Mouse (Mus musculus): ENCODE measurements at regions not wholly inside any gene's neighbourhood (a gene's known extent, or its start where the extent isn't known, plus 50 kb on each side); places are given as distances from the start of the nearest gene placed in this dataset.
A peak's percentile ranks its signal among the peaks of the same experiment; 100 is the strongest.

- Histone ChIP-seq H3K9ac (ENCODE audit: low read depth, low read length) (no peak overlapping the region), H3K9me3 (ENCODE audit: control insufficient read depth) (no peaks in the 10 kb centered on the region), H3K36me3 (ENCODE audit: control insufficient read depth, insufficient read depth) (no peaks in the 10 kb centered on the region), H3K4me1 (replicated peaks; ENCODE audit: control insufficient read depth, insufficient read depth, low read length) (no peaks in the 10 kb centered on the region), H3K4me3 (ENCODE audit: low read depth, low read length) (no peak overlapping the region), H3K27ac (ENCODE audit: low read depth, low read length) (no peak overlapping the region), H3K4me2 (replicated peaks; ENCODE audit: low read depth) (no peak overlapping the region), H3K27me3 (replicated peaks; ENCODE audit: control insufficient read depth, insufficient read depth, low read length) (no peaks in the 10 kb centered on the region)
- ATAC-seq, result no peak
- 87% methylated on average over 1 of the region's 1 CpGs for WGBS
- TF ChIP-seq CTCF (IDR thresholded peaks at IDR 0.05; ENCODE audit: low read depth), result no peak
Observed at GRCm38 (mm10) chr1:193971537-193971936, 601.4 kb upstream of the Camk1g start.

DNA sequence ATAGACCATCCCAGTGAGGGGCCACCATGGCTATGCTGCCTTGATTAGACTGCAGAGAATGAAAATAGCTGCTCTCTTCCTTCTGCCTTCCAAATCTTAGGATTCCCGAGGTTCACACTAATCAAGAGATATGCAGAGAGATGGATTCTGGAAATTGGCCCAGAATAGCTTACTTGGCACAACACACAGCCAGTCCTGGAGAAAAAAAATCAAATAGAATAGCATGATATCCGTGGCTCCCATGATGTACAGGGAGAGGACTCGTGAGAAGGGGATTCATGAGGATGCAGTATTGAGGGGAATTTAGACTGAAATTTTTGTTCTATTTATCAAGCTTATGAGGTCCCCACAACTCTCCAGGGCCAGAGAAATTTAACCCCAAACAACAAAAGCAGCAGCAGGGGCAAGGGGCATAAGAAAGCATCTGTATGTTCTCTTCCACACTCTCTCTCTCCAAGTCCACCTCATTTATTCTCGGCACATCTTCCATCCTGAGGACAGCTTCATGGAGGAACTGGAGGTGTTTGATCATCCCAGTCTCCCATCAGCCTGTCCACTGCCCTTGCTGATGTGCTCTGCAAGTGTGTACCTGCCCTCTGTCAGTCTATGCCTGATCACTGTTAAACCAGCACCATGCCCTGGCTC is 599.3 kb upstream of the Camk1g start:
- no peak for TF ChIP-seq CTCF (IDR thresholded peaks at IDR 0.05; ENCODE audit: low read depth)
- H3K27me3 ChIP-seq (replicated peaks; ENCODE audit: control insufficient read depth, insufficient read depth, low read length), result no peaks in the 10 kb centered on the region
- 70% methylated on average over 4 of the region's 4 CpGs for WGBS

GRCm38 (mm10) chr1:193967957-193968926 is 598.1 kb upstream of the Camk1g start:
- no peak for ATAC-seq
- Histone ChIP-seq H3K4me2 (replicated peaks; ENCODE audit: low read depth) (no peak overlapping the region), H3K36me3 (ENCODE audit: control insufficient read depth, insufficient read depth) (no peaks in the 10 kb centered on the region), H3K4me1 (replicated peaks; ENCODE audit: control insufficient read depth, insufficient read depth, low read length) (no peaks in the 10 kb centered on the region), H3K4me3 (ENCODE audit: low read depth, low read length) (no peak overlapping the region), H3K9me3 (ENCODE audit: control insufficient read depth) (no peaks in the 10 kb centered on the region), H3K27ac (ENCODE audit: low read depth, low read length) (no peak overlapping the region), H3K27me3 (replicated peaks; ENCODE audit: control insufficient read depth, insufficient read depth, low read length) (no peaks in the 10 kb centered on the region), H3K9ac (ENCODE audit: low read depth, low read length) (no peak overlapping the region)
- 73% methylated on average over 4 of the region's 4 CpGs for WGBS
- TF ChIP-seq CTCF (IDR thresholded peaks at IDR 0.05; ENCODE audit: low read depth), result no peak

More for the DNA sequence above, 599.3 kb upstream of the Camk1g start:
- Histone ChIP-seq H3K4me2 (replicated peaks; ENCODE audit: low read depth) (no peak overlapping the region), H3K36me3 (ENCODE audit: control insufficient read depth, insufficient read depth) (no peaks in the 10 kb centered on the region), H3K4me3 (ENCODE audit: low read depth, low read length) (no peak overlapping the region), H3K9ac (ENCODE audit: low read depth, low read length) (no peak overlapping the region), H3K27ac (ENCODE audit: low read depth, low read length) (no peak overlapping the region), H3K9me3 (ENCODE audit: control insufficient read depth) (no peaks in the 10 kb centered on the region), H3K4me1 (replicated peaks; ENCODE audit: control insufficient read depth, insufficient read depth, low read length) (no peaks in the 10 kb centered on the region)
- no peak for ATAC-seq

DNA sequence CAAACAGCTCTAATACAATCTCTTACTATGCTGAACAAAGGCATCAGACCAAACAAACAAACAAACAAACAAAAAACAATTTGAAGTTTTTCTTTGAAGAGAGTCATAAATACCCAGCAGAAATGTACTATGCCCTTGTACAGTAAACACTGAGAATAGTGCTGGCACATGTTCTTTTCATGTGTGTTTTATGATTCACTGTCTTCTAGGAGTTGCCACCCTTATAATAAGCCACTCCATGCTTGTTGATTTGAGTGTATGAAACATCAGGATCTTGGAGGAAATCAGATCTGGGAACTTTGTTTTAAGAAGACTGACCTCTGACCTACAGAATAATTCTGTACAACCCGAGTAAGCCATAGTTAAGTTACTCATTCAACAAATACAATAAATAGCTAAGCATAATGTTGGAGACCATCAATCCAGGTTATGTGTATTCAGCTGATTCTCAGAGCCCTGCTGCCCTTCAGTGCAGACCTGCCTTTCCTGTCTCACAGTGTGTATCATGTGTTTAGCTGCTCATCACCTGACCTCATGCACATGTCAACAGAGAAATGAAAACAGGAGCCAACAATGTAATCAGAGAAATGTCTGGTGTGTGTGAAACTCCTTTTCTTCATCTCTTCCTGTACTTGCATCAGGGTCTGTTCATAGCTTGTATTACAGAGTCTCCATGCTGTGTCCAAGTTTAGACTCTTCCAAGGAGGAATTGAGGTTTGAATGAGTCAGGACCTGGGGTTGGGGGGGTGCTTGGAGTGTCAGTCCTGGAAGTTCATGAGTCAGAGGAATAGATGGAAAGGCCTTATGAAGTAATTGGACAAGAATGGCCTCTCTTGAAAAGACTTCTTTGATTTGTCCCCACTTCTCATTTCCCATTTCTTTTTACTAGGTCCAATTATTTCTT is 596.8 kb upstream of the Camk1g start:
- TF ChIP-seq CTCF (IDR thresholded peaks at IDR 0.05; ENCODE audit: low read depth), result no peak

GRCm38 (mm10) chr1:193965278-193965677 is 595.2 kb upstream of the Camk1g start:
- Histone ChIP-seq H3K9me3 (ENCODE audit: control insufficient read depth) (no peaks in the 10 kb centered on the region), H3K27ac (ENCODE audit: low read depth, low read length) (no peak overlapping the region), H3K27me3 (replicated peaks; ENCODE audit: control insufficient read depth, insufficient read depth, low read length) (no peaks in the 10 kb centered on the region), H3K4me2 (replicated peaks; ENCODE audit: low read depth) (no peak overlapping the region), H3K9ac (ENCODE audit: low read depth, low read length) (no peak overlapping the region), H3K36me3 (ENCODE audit: control insufficient read depth, insufficient read depth) (no peaks in the 10 kb centered on the region), H3K4me1 (replicated peaks; ENCODE audit: control insufficient read depth, insufficient read depth, low read length) (no peaks in the 10 kb centered on the region), H3K4me3 (ENCODE audit: low read depth, low read length) (no peak overlapping the region)
- peak; percentile 94 for ATAC-seq
- no peak for TF ChIP-seq CTCF (IDR thresholded peaks at IDR 0.05; ENCODE audit: low read depth)
- 60% methylated on average over 1 of the region's 1 CpGs for WGBS

More for the DNA sequence above, 596.8 kb upstream of the Camk1g start:
- Histone ChIP-seq H3K36me3 (ENCODE audit: control insufficient read depth, insufficient read depth) (no peaks in the 10 kb centered on the region), H3K4me1 (replicated peaks; ENCODE audit: control insufficient read depth, insufficient read depth, low read length) (no peaks in the 10 kb centered on the region), H3K4me2 (replicated peaks; ENCODE audit: low read depth) (no peak overlapping the region), H3K4me3 (ENCODE audit: low read depth, low read length) (no peak overlapping the region), H3K27me3 (replicated peaks; ENCODE audit: control insufficient read depth, insufficient read depth, low read length) (no peaks in the 10 kb centered on the region), H3K9ac (ENCODE audit: low read depth, low read length) (no peak overlapping the region), H3K9me3 (ENCODE audit: control insufficient read depth) (no peaks in the 10 kb centered on the region), H3K27ac (ENCODE audit: low read depth, low read length) (no peak overlapping the region)
- ATAC-seq, result peak; percentile 68
- WGBS, result 13% methylated on average over 1 of the region's 1 CpGs

GRCm38 (mm10) chr1:193951936-193952335 is 581.8 kb upstream of the Camk1g start:
- H3K27me3 ChIP-seq (replicated peaks; ENCODE audit: control insufficient read depth, insufficient read depth, low read length), result no peaks in the 10 kb centered on the region
- H3K9ac ChIP-seq (ENCODE audit: low read depth, low read length), result no peak overlapping the region
- H3K4me3 ChIP-seq (ENCODE audit: low read depth, low read length), result no peak overlapping the region
- no peak overlapping the region for H3K27ac ChIP-seq (ENCODE audit: low read depth, low read length)
- ATAC-seq, result no peak
- no peak for TF ChIP-seq CTCF (IDR thresholded peaks at IDR 0.05; ENCODE audit: low read depth)
- H3K4me1 ChIP-seq (replicated peaks; ENCODE audit: control insufficient read depth, insufficient read depth, low read length), result no peaks in the 10 kb centered on the region
- no peaks in the 10 kb centered on the region for H3K9me3 ChIP-seq (ENCODE audit: control insufficient read depth)
- no peak overlapping the region for H3K4me2 ChIP-seq (replicated peaks; ENCODE audit: low read depth)
- H3K36me3 ChIP-seq (ENCODE audit: control insufficient read depth, insufficient read depth), result no peaks in the 10 kb centered on the region

Data from intestine, postnatal 0 days (tissue).